Mouse (Mus musculus): Measurements from ENCODE around the gene Lrrc57.

The Lrrc57 gene

DNA sequence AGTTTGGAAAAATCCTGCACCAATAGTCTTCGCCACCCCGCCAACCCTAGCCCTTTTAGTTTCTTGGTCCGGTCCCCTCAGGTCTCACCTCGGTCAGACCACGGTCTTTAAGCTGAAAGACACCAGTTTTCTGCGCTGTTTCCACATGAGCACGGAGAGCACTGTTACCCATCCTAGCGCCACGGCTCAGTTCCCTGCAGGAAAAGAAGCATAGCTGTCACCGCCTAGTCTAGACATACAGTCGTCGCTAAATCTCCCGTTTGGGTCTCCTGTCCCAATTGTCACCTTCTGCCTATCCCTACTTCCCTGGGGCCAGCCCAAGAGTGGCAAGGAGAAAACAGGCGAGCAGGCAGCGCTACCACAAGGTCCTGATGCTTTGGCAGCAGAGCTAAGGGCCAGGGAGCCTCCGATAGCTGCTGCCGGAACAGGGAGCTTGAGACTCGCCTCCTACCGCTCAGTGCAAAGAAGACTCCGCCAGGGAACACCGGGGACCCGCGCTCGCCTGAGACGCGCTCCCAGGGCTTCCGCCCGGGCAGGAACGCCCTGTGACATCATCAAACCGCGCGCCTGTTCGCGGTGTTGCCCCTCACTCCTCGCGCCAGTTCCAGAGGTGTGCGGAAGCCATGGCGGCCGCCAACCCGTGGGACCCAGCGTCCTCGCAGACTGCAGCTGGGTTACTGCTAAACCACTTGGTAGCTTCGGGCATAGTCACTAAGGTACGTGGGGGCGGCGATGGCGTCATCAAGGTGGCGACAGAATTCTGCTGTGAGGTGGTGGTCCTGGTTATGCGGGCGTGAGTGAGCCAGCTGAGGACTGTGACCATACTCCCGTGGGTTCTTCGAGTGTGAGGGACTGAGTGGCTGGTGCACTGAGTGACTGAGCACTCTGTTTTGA, at the start of gene Lrrc57, which contains the start of gene Haus2:
TSS of gene Lrrc57 (minus strand) at position 691 of the 894 bp plus-strand sequence.
TSS of gene Haus2 (plus strand) at position 554 of the 894 bp plus-strand sequence.
- DNase-seq (ENCODE audit: low spot score), result peak; percentile 96

DNA sequence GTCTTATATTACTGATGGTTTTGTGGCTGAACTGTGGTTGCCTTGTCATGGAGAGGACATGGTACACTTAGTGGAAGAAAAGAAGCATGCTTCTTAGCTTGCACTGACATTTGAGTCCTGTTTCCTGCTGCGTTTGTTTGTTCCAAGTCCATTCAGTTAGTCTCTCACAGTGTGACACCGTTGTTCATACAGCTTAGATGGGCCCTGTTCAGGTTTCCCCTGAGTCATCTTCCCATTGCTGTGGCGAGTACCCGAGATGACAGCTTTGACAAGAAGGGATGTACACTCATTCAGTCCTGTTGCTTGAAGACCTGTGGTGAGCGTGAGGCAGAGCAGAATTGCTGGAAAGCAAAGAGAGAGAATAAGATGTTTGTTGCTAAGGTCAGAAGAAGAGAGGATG, 49.2 kb upstream of the Lrrc57 start:
- DNase-seq (ENCODE audit: low spot score), result no peak

DNA sequence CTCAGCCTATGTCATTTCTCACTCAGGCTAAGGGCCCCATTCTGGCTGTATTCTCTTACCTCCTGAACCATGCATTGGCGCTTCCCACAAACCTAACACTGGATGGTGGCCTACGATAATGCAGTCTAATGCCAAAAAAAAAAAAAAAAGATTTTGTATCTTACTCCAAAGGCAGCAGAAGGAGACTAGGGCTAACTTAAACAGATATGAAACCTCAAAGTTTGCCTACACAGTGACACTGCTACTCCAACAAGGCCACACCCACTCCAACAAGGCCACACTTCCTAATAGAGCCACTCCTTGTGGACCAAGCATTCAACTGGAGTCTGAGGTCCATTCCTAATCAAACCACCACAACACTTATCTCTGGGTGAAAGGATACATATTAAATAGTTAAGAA, 47.4 kb upstream of the Lrrc57 start:
- DNase-seq (ENCODE audit: low spot score), result no peak

DNA sequence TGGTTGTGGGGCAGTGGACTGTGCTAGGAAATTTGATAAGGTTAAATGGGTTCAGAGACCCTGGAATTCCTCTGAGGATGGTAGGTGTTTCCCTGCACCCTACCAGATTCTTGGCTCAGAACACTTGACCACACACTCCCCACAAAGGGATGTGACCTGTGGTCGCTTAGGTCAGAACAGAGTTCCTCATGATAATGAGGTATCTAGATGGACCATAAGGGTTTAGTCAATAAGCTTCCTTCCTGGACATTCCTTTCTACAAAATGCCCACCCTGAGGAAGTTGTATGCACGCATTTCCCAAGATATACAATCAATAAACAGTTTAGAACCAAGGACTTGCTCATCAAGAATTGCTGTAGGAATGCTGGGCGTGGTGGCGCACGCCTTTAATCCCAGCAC, 46.6 kb upstream of the Lrrc57 start:
- DNase-seq (ENCODE audit: low spot score), result no peak

DNA sequence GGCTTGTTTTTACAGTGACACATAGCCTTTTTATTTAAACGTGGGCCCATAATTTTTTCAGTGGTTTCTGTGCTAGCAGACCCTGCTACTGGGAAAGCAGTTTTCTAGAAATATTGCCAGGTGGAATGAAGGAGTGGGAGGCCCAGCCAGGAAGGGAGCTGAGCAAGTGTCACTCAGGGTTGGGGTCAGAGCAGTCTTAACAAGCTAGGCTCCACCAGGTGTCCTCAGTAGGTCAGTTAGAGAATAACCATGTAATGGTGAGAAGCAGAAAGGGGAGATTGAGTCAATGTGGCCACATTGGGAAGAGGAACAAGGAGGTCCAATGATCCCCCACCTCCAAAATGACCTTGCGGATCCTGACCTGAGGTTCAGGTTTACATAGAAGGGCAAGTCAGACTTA, 45.4 kb upstream of the Lrrc57 start:
- DNase-seq (ENCODE audit: low spot score), result no peak

DNA sequence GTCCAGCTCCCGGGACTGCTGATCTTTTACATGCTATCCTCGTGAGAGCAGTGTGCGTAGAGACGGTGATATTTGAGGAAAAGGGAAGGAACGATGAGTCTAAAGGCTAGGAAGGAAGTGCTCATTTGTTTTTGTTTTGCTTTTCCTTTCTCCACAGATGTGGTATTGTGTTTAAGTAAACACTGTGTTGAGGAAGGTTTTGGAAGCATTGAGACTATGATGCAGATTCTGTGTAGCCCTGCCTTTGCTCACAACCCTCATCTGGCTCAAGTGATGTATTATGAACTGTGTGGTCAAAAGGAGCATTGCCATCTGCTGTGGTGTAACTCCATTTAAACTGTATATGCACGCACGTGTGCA, 43.6 kb upstream of the Lrrc57 start:
- no peak for DNase-seq (ENCODE audit: low spot score)

DNA sequence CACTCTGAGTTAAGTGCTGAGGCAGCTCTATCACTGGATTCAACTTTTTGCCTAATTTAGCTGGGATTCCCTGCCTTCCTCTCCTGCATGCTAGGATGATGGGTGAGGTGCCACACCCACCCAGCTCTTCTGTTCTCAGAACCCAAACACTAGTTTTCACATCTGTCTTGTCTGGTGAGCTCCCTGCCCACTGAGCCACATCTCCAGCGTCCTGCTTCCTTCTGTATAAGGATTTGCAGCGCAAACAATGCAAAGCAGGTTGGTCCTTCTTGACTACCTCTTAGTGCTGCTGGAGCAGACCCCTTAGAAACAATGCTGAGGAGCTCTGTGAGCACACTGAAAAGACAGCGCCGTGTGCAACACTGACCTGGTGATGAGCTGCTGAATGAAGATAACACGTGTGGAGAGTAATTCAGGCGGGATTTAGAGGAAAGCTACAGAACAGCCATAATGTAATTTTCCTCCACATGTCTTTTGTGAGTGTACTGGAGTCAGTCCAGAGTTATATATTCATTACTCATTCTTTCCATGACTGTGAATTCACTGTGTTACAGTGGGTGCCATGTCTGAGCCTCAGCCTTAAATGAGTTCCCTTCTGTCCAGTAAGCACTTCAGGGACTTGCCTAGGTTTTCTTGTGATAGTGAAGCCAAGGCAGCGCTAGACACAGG, 43.1 kb upstream of the Lrrc57 start:
- DNase-seq (ENCODE audit: low spot score), result no peak

DNA sequence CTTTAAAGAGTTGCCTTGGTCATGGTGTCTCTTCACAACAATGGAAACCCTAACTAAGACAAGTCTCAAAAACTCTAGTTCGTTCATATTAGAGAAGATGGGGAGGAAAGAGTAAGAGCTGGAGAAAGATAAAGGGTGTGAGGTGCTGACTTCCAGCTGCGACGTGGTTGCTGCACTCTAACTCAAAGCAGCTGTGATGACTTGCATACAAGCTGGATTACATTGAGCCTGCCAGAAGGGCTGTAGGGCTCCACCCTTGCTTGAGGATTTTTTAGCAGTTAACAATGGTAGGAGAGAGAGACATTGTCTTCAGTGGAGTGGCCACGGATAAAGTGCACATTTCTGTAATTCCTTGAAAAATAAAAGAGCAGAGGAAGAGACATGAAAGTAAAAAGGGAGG, 37.5 kb upstream of the Lrrc57 start:
- no peak for DNase-seq (ENCODE audit: low spot score)

DNA sequence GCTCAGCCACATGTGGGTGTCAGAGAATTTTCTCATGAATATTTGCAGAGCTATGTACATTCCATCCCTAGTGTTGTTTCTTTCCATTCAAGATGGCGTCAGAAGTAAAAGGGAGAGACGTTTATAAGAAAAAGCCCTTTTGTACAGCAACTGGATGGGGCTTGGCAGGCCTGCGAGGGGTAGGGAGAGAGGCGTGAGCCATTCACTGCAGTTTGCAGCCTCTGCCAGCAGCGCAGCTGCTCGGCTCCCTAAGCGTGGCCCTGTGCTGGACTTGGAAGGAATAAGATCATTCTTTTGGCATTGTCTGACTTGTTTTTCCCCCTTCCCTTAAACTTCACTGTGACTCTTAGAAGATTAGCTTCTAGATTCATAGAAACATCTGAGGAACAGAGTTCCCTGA, 34.5 kb upstream of the Lrrc57 start:
- DNase-seq (ENCODE audit: low spot score), result no peak

DNA sequence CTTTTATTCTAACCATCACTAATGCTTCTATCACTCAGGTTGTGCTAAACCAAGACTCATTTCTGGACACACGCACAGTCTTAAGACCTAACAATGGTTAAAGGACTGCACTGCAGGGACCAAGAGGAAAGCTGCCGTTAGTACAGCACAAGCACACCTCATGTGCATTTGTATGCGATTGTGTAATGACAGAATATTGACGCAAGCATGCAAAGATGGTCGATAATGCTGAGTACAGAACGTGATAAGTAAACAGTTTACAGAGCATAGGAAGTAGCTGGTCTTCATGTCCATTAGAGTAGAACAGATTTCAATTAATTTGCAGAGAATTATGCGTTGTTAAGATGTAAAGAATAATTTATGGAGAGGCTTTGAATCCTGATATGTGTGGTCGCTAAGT, 31.5 kb upstream of the Lrrc57 start:
- no peak for DNase-seq (ENCODE audit: low spot score)

DNA sequence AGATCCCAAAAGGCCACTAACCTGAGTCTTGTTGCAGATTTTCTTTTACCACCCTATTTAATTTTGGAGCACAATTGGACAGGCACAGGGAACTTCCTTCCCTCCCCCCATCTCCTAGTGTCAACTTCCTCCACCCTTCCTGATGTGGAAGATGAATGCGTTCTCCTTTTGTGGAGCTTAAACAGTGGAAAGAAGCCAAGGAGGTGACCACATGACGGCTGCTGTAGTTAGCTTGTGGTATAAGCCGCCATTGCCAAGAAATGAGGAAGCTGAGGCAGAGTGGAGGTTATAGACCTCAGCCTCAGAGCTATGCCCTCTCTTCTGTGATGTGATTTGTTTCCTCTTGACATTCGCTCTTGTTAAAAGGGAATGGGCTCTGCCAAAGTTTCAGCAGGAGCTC, 22.6 kb upstream of the Lrrc57 start:
- DNase-seq (ENCODE audit: low spot score), result no peak

DNA sequence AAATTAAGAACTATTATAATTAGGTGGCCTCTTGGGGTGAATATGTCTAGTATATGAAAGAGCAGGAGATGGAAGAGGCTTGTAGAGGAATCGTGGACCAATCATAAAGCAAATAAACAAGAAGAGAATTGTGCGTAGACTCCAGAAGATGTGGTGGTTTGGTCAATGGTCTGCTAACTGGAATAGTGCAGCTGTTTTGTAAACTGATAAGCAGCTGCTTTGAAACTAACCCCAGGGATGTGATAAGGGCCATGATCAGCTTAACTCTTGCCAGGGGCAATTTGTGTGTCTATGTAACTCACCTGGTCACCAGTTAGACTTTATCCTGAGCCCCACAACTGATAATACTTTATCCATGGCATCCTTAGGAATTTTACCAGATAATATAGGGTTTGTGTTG, 22.2 kb upstream of the Lrrc57 start:
- DNase-seq (ENCODE audit: low spot score), result no peak

DNA sequence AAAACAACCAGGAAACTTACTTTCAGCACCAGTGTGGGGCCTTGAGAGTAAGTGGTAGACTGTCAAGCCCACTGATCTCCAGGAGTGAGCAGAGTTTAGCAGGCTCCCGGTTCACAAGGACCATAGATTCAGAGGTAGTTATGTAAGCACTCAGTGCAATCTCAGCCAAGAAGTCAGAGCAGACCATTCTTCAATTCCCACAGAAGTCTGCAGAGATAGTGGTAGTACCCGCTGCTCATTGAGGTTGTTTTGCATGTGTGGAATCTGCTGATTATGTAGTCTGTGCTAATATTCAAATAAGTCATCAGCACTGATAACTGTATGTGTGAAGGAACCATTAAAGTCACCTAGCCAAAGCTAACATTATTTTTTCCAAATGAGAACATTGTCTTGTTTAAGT, 21.3 kb upstream of the Lrrc57 start:
- no peak for DNase-seq (ENCODE audit: low spot score)

DNA sequence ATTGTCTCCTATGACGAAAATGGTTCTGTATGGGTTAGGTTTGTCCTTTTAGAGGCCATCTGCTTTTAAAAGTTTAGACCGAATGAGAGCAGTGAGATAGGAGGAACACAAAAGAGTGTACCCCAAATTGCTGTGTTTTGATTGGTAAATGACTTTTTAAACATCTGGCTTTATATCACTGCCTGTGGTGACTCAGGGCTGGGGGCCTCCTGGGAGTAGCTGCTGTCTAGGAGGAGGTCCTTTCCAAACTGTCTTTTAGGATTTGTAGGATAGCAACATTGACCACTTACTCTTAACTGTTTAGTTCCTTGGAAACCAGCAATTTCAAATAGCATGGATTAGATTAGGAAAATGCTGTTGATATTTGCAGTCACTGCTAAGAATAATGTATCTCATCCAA, 20.9 kb upstream of the Lrrc57 start:
- DNase-seq (ENCODE audit: low spot score), result no peak

DNA sequence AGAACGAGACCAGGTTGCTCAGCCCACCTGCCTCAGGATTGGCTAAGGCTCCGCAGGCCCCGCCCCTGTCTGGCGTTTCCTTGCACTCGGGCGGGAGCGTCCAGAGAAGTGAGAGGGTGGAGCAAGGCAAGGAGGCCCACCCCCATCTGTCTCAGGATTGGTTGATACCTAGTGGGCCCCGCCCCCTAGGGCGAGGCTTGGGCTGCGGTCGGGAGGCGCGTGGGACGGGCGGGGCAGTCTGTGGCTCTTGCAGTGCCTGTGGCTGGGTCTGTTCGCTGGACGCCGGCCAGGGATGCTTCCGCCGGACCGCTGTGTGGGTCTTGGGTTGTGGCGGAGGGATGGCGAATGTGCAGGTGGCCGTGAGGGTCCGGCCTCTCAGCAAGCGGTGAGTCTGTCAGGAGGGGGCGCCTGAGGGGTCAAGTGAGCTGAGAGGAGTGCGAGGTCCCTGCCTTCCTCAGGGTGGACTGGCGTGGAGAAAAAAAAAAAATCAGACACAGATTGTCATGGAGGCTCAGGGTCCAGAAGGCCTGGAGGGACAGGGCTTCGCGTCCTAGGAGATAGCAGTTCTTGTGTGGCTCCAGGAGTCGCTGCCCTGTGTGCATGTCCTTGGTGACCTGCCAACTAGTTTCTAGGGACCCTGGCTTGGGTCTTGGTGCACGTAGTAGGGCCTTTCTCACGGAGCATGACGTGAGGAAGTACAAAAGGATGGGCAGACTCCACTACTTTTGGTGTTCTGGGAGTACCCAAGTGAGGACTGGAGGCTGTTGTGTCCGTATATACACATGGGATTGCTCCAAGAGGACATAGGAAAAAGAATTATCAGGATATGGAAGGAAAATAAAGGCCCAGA, 19.8 kb upstream of the Lrrc57 start, which contains the start of gene Stard9:
TSS of gene Stard9 (plus strand) at position 236 of the 850 bp plus-strand sequence.
- DNase-seq (ENCODE audit: low spot score), result peak; percentile 99

DNA sequence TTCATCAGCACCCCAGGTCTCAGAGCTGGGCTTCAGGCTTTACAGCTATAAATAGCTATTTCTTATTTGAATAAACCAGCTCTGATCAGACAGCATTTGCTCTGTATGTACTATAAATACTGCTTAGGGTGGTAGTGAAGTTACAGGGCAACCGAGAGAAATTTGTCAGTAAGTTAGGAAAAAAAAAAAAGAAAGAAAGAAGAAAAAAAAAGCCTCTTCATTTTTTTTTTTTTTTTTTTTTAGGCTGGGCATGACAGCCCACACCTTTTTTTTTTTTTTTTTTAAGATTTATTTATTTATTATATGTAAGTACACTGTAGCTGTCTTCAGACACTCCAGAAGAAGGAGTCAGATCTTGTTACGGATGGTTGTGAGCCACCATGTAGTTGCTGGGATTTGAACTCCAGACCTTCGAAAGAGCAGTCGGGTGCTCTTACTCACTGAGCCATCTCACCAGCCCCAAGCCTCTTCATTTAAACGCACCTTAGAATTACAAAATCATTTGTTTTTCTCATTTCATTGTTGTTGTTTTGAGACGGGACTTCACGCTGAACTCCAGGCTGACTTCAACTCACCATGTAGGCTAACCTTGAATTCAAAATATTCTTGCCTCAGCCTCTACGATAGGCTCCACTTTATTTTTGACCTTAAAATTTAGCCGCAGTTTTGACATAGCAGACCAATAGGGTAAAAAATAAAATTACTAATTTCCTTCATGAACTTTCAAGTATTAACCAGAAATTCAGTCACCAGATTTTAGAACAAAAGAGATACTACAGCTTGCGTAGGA, 19.0 kb upstream of the Lrrc57 start:
- DNase-seq (ENCODE audit: low spot score), result peak; percentile 9

DNA sequence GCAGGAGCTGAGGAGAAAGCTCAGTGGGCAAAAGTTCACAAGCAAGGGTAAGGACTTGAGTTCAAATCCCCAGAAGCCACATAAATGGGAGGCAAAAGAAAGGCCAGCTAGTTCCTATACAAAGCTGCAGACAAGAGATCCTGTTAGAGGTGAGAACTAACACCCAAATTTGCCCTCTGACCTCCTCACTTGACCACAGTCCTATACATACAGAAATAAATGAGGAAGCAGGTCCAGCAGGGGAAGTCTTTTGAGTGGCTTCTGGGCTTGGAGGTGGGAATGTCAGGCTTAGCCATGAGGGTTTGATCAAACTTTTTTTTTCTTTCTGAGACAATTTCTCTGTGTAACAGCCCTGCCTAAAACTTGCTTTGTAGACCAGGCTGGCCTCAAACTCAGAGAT, 13.6 kb upstream of the Lrrc57 start:
- no peak for DNase-seq (ENCODE audit: low spot score)

DNA sequence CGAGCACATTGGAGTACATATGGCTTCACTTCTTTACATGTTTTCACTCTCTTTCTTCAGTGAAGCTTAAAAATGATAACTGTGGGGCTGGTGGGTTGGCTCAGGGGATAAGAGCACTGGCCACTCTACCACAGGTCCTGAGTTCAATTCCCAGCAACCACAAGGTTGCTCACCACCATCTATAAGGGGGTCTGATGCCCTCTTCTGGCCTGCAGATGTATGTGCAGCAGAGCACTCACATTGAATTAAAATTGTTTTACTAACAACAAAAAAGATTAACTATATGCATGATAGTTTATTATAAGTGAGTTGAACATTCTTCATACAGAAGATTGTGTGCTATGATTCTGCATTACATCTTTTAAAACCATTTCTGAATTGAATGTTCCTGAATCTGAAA, 10.2 kb upstream of the Lrrc57 start:
- no peak for DNase-seq (ENCODE audit: low spot score)

DNA sequence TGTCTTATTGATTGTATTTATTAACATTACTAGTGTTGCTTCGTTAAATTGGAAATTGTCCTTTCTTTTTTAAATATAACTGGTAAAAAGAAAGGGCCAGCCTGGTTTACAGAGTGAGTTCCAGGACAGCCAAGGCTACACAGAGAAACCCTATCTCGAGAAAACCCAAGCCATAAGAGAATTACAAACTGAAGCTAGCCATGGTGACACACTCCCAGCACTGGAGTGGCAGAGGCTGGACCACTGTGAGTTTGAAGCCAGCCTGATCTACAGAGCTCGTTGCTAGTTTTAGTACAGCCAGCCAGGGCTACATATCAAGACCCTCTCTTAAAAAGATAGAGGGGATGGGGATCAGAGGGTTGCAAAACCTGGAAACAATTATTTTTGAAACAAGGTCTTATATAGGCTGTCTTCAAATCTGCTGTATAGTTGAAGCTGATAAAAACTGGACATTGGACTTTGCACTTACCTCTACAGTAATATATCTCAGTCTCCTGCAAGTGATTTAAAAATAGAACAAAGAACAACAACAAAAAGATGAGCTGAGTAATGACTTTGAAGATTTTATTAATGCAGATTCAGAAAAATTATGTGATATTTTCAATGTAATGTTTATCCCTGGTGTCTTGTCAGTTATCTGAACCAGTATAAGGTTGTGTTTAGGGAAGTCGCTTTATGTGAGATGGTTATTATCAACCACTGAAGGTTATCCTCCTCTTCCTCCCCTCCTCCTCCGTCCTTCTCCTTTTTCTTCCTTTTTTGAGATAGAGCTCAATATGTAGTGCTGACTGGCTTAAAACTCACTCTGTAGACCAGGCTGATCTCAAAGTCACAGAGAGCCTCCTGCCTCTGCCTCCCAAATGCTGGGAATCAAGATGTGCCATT, 7.2 kb upstream of the Lrrc57 start:
- no peak for DNase-seq (ENCODE audit: low spot score)

DNA sequence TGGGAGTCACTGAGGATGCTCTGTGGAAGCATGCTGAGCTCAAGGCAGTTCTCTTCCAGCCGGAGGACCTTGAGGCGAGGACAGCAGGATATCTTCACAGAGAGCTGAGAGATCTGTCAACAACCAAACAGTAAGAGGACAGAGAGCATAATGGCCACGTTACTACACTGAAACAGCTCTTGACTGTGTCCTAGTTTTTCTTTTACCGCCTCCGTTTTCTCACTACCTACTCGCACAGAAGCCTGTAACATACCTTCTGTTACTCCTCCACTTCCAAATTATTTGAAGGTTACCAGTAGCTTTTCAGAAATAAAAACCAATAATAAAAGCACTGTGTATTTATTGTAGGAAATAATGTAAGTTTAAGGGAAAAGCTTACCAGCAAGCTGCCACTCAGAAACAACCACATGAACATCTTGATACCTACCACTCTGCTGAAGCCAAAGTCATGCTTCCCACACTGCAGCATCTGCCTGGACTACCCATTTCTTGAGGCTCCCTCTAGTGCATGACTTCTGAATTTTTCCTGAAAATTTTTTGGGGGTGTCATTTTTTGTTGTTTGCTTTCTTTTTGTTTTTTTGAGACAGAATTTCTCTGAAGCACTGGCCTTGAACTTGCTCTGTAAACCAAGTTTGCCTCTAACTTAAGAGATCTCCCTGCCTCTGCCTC, 3.2 kb downstream of the Lrrc57 start:
- DNase-seq (ENCODE audit: low spot score), result no peak
